Mouse (Mus musculus) C2C12 (cell line): ENCODE data around the gene Slc43a2.

Source experiments
- CTCF ChIP-seq: IDR thresholded peaks from one replicate; pipeline ENCODE4 v1.5.1; 2011; ENCODE audit not compliant: control insufficient read depth, insufficient read depth, insufficient read length
- MYOG ChIP-seq: IDR thresholded peaks from one replicate; pipeline ENCODE4 v1.6.1; 2011; ENCODE audit not compliant: control insufficient read depth, insufficient read length; ENCODE audit errors: extremely low read depth
- USF1 ChIP-seq: IDR thresholded peaks from one replicate; pipeline ENCODE4 v1.6.1; 2011; ENCODE audit warnings: low read depth, mild to moderate bottlenecking, control low read depth, moderate library complexity

DNA sequence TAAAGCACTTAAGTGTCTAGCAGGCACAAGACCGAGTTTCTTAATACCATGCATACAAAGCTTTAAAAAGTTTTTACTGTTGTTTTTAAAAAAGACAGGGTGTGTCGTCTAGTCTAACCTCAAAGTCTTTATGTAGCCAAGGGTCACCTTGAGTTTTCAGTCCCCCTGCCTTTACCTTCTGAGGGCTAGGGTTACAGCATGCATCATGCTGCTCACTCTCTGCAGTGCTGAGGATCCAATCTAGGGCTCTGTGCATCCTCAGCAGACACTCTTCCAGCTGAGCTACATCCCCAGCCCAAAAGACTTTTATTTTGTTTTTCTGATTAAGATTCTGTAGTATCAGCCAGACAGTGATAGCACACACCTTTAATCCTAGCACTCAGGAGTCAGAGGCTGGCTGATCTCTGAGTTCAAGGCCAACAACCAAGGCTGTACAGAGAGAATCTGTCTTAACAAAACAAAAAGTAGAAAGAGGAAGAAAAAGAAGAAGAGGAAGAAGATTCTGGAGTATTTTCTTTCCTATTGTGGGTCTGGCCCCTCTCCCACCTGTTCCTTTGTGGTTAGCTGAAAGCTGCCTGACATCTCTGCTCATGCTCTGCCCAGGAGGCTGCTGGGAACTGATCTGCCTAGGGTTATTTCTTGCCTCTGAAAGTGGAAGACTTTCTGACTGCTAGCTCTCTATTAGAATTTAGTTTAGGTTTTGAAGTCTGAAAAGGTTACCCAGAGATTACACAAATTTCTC is 91.3 kb downstream of the Slc43a2 start:
- TF ChIP-seq CTCF (no peak), USF1 (no peak), MYOG (no peak)
